Mouse (Mus musculus) heart, embryonic 13.5 days (tissue): ENCODE data around the gene Arhgef25. TPM values are rescaled to one million over a fixed set of nuclear protein-coding genes. Genes with fewer than 3 reads are reported as not detected.
"Not testable (repeated sequence)": the region's sequence is repeated elsewhere in the genome, so short reads cannot be mapped to it uniquely, and the experiment has no call there.

ENCODE experiments used
- ATAC-seq: fragments of 200-750 bp; cut with Nextera tagmentation; 2 replicates; pipeline ENCODE4 v1.8.0; 2017; ENCODE audit warnings: moderate TSS enrichment; ENCODE audit not compliant: insufficient number of reproducible peaks, low FRiP score, low TSS enrichment; ENCODE audit errors: extremely low read depth
- H3K27ac ChIP-seq: fragments of 300-500 bp; sonication (generic); replicated peaks from 2 replicates; pipeline ENCODE4 v1.5.1; 2015; ENCODE audit warnings: moderate library complexity, mild to moderate bottlenecking, inconsistent platforms
- H3K27me3 ChIP-seq: fragments of 300-500 bp; sonication (generic); replicated peaks from 2 replicates; pipeline ENCODE4 v1.6.1; 2015; ENCODE audit warnings: mild to moderate bottlenecking, inconsistent platforms
- H3K36me3 ChIP-seq: fragments of 300-500 bp; sonication (generic); 2 replicates; pipeline ENCODE4 v1.6.1; 2015; ENCODE audit warnings: mild to moderate bottlenecking, inconsistent platforms
- H3K4me1 ChIP-seq: fragments of 300-500 bp; sonication (generic); 2 replicates; pipeline ENCODE4 v1.6.1; 2015; ENCODE audit warnings: inconsistent platforms
- H3K4me2 ChIP-seq: fragments of 300-500 bp; sonication (generic); 2 replicates; pipeline ENCODE4 v1.6.1; 2015; ENCODE audit warnings: inconsistent platforms, mild to moderate bottlenecking, moderate library complexity
- H3K4me3 ChIP-seq: fragments of 300-500 bp; sonication (generic); 2 replicates; pipeline ENCODE4 v1.5.1; 2015; ENCODE audit warnings: moderate library complexity, mild to moderate bottlenecking, inconsistent platforms
- H3K9ac ChIP-seq: fragments of 300-500 bp; sonication (generic); 2 replicates; pipeline ENCODE4 v1.6.1; 2015; ENCODE audit warnings: inconsistent platforms, mild to moderate bottlenecking, moderate library complexity
- H3K9me3 ChIP-seq: fragments of 300-500 bp; sonication (generic); 2 replicates; pipeline ENCODE4 v1.6.1; 2016; ENCODE audit warnings: inconsistent platforms
- WGBS: fragments of 180-500 bp; shearing (Covaris S2); methylation state at CpG from one replicate; pipeline ENCODE4 v1.1.7; 2015; ENCODE audit warnings: mixed read lengths; 5-methylcytosine and 5-hydroxymethylcytosine counted together
- polyA plus RNA-seq: library from polyadenylated mRNA; unstranded; fragments of >200 nt; fragmentation: Nextera tagmentation; extraction: Ambion mirVana; gene quantifications from 2 replicates; pipeline ENCODE4 v1.2.1, GENCODE M21; 2015

Arhgef25 gene
- polyA plus RNA-seq, 1 experiment from 2014 or later: 21.4 TPM

DNA sequence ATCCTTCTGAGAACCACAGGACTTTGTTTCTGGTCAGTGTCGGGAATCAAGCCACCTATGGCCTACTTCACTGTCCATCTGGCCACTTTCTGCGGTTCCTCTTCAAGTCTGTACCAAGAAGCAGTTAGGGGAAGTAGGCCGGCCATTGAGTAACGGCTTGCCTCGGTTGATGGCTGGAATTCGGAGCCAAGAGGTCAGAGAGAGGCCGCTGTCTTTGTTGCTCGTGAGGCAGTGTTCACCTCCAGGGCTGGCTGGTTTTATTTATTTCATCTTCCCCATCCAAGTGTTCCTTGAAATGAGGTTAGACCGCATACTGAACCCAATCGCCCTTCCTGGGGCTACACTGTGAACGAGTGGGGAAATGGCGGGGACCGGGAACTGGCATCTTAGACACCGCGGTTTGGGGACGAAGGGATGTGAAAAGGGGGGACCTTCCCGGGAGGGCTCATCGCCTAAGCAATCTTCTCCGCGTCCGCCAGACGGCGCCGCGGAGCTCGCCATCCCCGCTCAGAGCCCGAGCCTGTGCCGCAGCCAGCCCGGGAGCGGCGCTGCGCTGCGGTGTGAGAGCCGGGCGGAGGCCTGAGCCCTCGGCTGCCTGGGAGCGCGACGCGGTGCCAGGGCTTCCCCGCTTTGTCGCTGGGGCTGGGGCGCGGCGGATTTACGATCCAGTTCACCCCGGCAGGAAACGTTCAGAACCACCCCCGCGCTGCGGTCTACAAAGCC, 25.1 kb downstream of the Arhgef25 start, which contains the start of gene B4galnt1:
TSS of gene B4galnt1 (plus strand) at position 595 of the 723 bp plus-strand sequence.
- Histone ChIP-seq H3K4me3 (peak within 1 kb of the TSS; percentile 66), H3K4me1 (peaks cover 34% of the 10 kb centered on the region), H3K27ac (no peak within 1 kb of the TSS), H3K27me3 (peaks cover 79% of the 10 kb centered on the region), H3K36me3 (no peaks in the 10 kb centered on the region), H3K9ac (peak within 1 kb of the TSS; percentile 80), H3K9me3 (no peaks in the 10 kb centered on the region), H3K4me2 (peak within 1 kb of the TSS; percentile 100)
- peak; percentile 37; the same call in 1 of the 2 replicates for ATAC-seq
- WGBS: 2% methylated on average over 52 of the region's 52 CpGs

- H3K4me2 ChIP-seq: peak overlapping the region; percentile 100
- H3K9me3 ChIP-seq: no peaks in the 10 kb centered on the region
- 88% methylated on average over 4 of the region's 4 CpGs for WGBS
- H3K36me3 ChIP-seq: no peaks in the 10 kb centered on the region
- H3K9ac ChIP-seq: no peak overlapping the region
- H3K4me1 ChIP-seq: peaks cover 33% of the 10 kb centered on the region
- H3K4me3 ChIP-seq: peak overlapping the region; percentile 66; the same call in 1 of the 2 replicates
- no peak for ATAC-seq
- no peak overlapping the region for H3K27ac ChIP-seq
- peaks cover 77% of the 10 kb centered on the region for H3K27me3 ChIP-seq
Observed at GRCm38 (mm10) chr10:127164190-127164589, 25.7 kb downstream of the Arhgef25 start.

DNA sequence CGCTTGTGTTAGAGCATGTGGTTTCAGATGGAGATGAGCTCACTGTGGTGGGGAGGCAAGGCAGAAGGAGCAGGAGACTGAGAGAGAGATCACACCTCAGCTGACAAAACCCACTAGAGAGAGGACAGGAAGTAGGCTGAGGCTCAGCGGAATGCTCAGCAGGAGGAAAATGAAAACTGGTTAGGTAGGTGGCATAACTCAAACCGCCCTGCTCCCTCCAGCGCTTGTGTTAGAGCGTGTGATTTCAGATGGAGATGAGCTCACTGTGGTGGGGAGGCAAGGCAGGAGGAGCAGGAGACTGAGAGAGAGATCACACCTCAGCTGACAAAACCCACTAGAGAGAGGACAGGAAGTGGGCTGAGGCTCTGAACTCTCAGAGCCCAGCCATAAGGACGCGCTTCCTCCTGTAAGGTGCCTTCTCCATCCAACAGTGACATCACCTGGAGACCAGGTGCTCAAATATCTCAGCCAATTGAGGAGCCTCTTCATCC, 27.1 kb downstream of the Arhgef25 start:
- not testable (repeated sequence) for H3K9me3 ChIP-seq, H3K9ac ChIP-seq, H3K27ac ChIP-seq, ATAC-seq, H3K36me3 ChIP-seq, H3K4me2 ChIP-seq, H3K4me3 ChIP-seq
- WGBS: 37% methylated on average over 7 of the region's 7 CpGs
- Histone ChIP-seq H3K27me3 (peaks cover 63% of the 10 kb centered on the region), H3K4me1 (peaks cover 29% of the 10 kb centered on the region)

DNA sequence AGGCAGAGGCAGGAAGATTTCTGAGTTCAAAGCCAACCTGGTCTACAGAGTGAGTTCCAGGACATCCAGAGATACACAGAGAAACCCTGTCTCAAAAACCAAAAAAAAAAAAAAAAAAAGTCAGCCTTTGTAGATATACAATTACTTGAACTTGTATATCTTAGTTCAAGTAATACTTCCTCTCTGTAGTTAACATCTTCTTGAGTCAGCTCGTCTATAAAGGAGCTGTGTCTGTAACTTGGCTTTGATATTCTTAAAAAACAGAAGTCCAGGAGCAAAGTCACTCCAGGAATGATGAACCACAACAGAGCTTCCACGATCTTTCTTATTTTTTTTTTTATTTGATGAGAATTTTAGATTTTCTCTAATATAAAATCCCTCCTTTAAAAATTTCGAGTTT, 29.2 kb downstream of the Arhgef25 start:
- Histone ChIP-seq H3K27ac (no peak overlapping the region), H3K4me2 (no peak overlapping the region), H3K9ac (no peak overlapping the region), H3K9me3 (no peaks in the 10 kb centered on the region), H3K4me3 (no peak overlapping the region), H3K4me1 (peaks cover 12% of the 10 kb centered on the region), H3K36me3 (no peaks in the 10 kb centered on the region), H3K27me3 (peaks cover 42% of the 10 kb centered on the region)
- WGBS: 55% methylated on average over 3 of the region's 3 CpGs
- no peak for ATAC-seq

- H3K36me3 ChIP-seq: no peaks in the 10 kb centered on the region
- ATAC-seq: no peak
- WGBS: 74% methylated on average over 9 of the region's 9 CpGs
Observed at GRCm38 (mm10) chr10:127160081-127160480, 29.8 kb downstream of the Arhgef25 start.

GRCm38 (mm10) chr10:127158471-127158870, 31.4 kb downstream of the Arhgef25 start:
- Histone ChIP-seq H3K36me3 (no peaks in the 10 kb centered on the region), H3K4me3 (no peak overlapping the region), H3K27me3 (peaks cover 20% of the 10 kb centered on the region), H3K27ac (no peak overlapping the region), H3K9ac (no peak overlapping the region), H3K4me2 (no peak overlapping the region), H3K4me1 (no peaks in the 10 kb centered on the region), H3K9me3 (no peaks in the 10 kb centered on the region)
- ATAC-seq: no peak
- WGBS: 55% methylated on average over 3 of the region's 3 CpGs

More at GRCm38 (mm10) chr10:127160081-127160480, 29.8 kb downstream of the Arhgef25 start:
- no peaks in the 10 kb centered on the region for H3K9me3 ChIP-seq
- no peak overlapping the region for H3K4me3 ChIP-seq
- H3K27ac ChIP-seq: no peak overlapping the region
- H3K4me2 ChIP-seq: no peak overlapping the region
- H3K9ac ChIP-seq: no peak overlapping the region
- peaks cover 35% of the 10 kb centered on the region for H3K27me3 ChIP-seq
- H3K4me1 ChIP-seq: peaks cover 5% of the 10 kb centered on the region

GRCm38 (mm10) chr10:127156511-127156910, 33.4 kb downstream of the Arhgef25 start:
- H3K4me1 ChIP-seq: no peaks in the 10 kb centered on the region
- H3K9me3 ChIP-seq: 0 out of 2 replicates have a peak, but pooled peaks cover 5% of the 10 kb centered on the region
- H3K9ac ChIP-seq: no peak overlapping the region
- no peaks in the 10 kb centered on the region for H3K36me3 ChIP-seq
- no peak for ATAC-seq
- H3K4me3 ChIP-seq: no peak overlapping the region
- H3K27ac ChIP-seq: no peak overlapping the region
- peaks cover 10% of the 10 kb centered on the region; the same call in 1 of the 2 replicates for H3K27me3 ChIP-seq
- no peak overlapping the region for H3K4me2 ChIP-seq
- 83% methylated on average over 1 of the region's 1 CpGs for WGBS

DNA sequence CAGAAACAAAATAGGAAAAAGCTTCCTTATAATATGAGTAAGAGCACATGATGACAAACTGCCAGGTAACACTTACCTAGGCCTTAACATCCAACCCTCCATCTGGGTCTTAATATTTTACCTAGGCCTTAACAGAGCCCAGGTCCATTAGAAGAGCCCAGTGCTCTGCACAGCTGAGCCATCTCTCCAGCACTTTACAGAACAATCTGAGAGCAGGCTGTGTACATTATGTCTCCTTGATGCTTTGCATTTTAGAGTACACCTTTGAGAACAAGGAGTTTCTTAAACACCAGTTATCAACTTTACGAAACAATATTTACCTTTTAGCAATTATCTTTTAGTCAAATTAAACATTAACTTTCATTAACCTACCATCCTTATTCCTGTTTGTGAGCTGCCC, 33.8 kb downstream of the Arhgef25 start:
- H3K36me3 ChIP-seq: no peaks in the 10 kb centered on the region
- no peaks in the 10 kb centered on the region for H3K4me1 ChIP-seq
- ATAC-seq: no peak
- peaks cover 10% of the 10 kb centered on the region; the same call in 1 of the 2 replicates for H3K27me3 ChIP-seq
- H3K4me3 ChIP-seq: no peak overlapping the region
- H3K27ac ChIP-seq: no peak overlapping the region
- WGBS: 87% methylated on average over 1 of the region's 1 CpGs
- H3K4me2 ChIP-seq: no peak overlapping the region
- 0 out of 2 replicates have a peak, but pooled peaks cover 5% of the 10 kb centered on the region for H3K9me3 ChIP-seq
- no peak overlapping the region for H3K9ac ChIP-seq

GRCm38 (mm10) chr10:127154652-127155051, 35.2 kb downstream of the Arhgef25 start:
- Histone ChIP-seq H3K4me2 (no peak overlapping the region), H3K9me3 (0 out of 2 replicates have a peak, but pooled peaks cover 5% of the 10 kb centered on the region), H3K27ac (no peak overlapping the region), H3K4me3 (no peak overlapping the region), H3K4me1 (no peaks in the 10 kb centered on the region), H3K9ac (no peak overlapping the region), H3K36me3 (no peaks in the 10 kb centered on the region), H3K27me3 (peaks cover 3% of the 10 kb centered on the region; the same call in 1 of the 2 replicates)
- no peak for ATAC-seq
- WGBS: 81% methylated on average over 5 of the region's 5 CpGs

GRCm38 (mm10) chr10:127154241-127154640, 35.6 kb downstream of the Arhgef25 start:
- H3K27ac ChIP-seq: no peak overlapping the region
- no peak overlapping the region for H3K4me3 ChIP-seq
- H3K9ac ChIP-seq: no peak overlapping the region
- no peak for ATAC-seq
- 0 out of 2 replicates have a peak, but pooled peaks cover 5% of the 10 kb centered on the region for H3K9me3 ChIP-seq
- H3K4me2 ChIP-seq: no peak overlapping the region
- 89% methylated on average over 2 of the region's 2 CpGs for WGBS
- H3K4me1 ChIP-seq: no peaks in the 10 kb centered on the region
- no peaks in the 10 kb centered on the region for H3K36me3 ChIP-seq
- no peaks in the 10 kb centered on the region; the same call in 1 of the 2 replicates for H3K27me3 ChIP-seq

DNA sequence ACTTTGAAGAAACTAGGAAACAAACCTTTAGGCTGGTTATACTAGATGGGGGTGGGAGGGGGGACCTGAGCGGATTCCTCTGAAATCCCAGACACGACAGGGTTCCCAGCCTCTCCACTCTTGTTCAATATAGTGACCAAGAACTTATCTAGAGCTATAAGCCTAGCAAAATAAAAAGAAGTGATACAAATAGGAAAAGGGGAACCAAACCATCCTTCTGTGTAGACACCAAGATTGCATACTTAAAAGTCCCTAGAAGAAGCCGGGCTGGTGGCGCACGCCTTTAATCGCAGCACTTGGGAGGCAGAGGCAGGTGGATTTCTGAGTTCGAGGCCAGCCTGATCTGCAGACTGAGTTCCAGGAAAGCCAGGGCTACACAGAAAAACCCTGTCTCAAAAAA, 36.6 kb downstream of the Arhgef25 start:
- no peak for ATAC-seq
- H3K9ac ChIP-seq: no peak overlapping the region
- WGBS: 86% methylated on average over 7 of the region's 7 CpGs

More for the DNA sequence above, 36.6 kb downstream of the Arhgef25 start:
- Histone ChIP-seq H3K4me3 (no peak overlapping the region), H3K27me3 (no peaks in the 10 kb centered on the region; the same call in 1 of the 2 replicates), H3K27ac (no peak overlapping the region), H3K9me3 (0 out of 2 replicates have a peak, but pooled peaks cover 5% of the 10 kb centered on the region), H3K4me2 (no peak overlapping the region), H3K4me1 (no peaks in the 10 kb centered on the region), H3K36me3 (no peaks in the 10 kb centered on the region)
